Mouse (Mus musculus) liver, embryonic 14.5 days (tissue): ENCODE results near the gene Nt5dc3.

Source experiments
- CTCF ChIP-seq: IDR thresholded peaks from 2 replicates; pipeline ENCODE4 v1.5.1; 2016; ENCODE audit warnings: antibody characterized with exemption, low read depth, control low read depth
- EP300 ChIP-seq: IDR thresholded peaks from 2 replicates; pipeline ENCODE4 v1.6.1; 2016; ENCODE audit warnings: antibody characterized with exemption, low read depth

DNA sequence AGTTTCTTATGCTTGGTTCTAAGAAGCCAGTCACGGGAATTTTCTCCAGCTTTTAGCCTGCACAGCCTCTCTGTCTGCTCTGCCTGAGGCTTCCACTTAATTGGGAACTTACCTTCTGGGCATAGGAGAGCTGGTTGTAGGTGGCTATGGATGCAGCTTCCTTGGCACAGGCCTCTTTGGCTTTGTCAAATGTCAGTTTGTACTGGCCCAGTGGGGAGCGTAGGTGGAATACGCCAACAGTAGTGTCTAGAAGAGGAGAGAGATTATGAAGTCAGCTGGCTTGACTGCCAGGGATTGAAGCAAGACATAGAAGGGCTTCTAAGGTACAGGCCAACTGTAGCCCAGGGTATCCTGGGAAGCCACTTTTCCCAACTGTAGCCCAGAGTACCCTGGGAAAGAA, 74.6 kb downstream of the Nt5dc3 start:
- no peak for TF ChIP-seq CTCF
- no peak for TF ChIP-seq EP300
